Mouse (Mus musculus): ENCODE results near the gene Tppp3. TPM values are rescaled to one million over a fixed set of nuclear protein-coding genes. Genes with fewer than 3 reads are reported as not detected.

The Tppp3 gene
- polyA plus RNA-seq, 1 experiment: 19.3 TPM

DNA sequence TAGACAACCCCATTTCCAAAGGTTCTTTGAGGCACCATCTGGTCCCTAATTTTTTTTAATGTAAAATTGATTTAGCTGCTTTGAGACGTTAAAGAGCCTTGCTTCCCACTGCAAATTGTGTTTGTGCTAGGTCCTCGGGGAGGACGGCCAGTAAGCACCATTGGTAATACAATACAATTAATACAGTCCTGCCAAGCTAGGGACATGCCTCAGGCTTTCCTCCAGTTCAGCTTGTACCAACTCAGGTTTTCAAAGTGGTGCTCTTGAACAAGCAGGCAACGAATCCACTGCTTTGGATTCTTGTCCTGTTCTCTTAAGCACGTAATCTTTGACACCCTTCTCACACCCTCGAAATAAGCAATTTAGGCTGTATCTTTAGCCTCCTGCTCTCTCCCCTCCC, 38.3 kb downstream of the Tppp3 start:
- Histone ChIP-seq H3K27me3 (replicated peaks; ENCODE audit: control insufficient read depth, insufficient read depth, low read length) (no peaks in the 10 kb centered on the region), H3K27ac (ENCODE audit: insufficient read depth, low read depth, low read length) (no peak overlapping the region), H3K36me3 (ENCODE audit: control insufficient read depth, insufficient read depth, low read length) (no peaks in the 10 kb centered on the region), H3K4me3 (ENCODE audit: insufficient read depth, low read depth, low read length) (no peak overlapping the region), H3K4me1 (ENCODE audit: control insufficient read depth, insufficient read depth, low read length) (no peaks in the 10 kb centered on the region)
- WGBS: 49% methylated on average over 6 of the region's 6 CpGs
- DNase-seq: no peak
- no peak for TF ChIP-seq CTCF (conservative IDR thresholded peaks at IDR 0.05; ENCODE audit: insufficient read depth, insufficient read length, low read depth, low read length)
- no peak for TF ChIP-seq POLR2A (IDR thresholded peaks at IDR 0.05; ENCODE audit: low read depth, low read length)

DNA sequence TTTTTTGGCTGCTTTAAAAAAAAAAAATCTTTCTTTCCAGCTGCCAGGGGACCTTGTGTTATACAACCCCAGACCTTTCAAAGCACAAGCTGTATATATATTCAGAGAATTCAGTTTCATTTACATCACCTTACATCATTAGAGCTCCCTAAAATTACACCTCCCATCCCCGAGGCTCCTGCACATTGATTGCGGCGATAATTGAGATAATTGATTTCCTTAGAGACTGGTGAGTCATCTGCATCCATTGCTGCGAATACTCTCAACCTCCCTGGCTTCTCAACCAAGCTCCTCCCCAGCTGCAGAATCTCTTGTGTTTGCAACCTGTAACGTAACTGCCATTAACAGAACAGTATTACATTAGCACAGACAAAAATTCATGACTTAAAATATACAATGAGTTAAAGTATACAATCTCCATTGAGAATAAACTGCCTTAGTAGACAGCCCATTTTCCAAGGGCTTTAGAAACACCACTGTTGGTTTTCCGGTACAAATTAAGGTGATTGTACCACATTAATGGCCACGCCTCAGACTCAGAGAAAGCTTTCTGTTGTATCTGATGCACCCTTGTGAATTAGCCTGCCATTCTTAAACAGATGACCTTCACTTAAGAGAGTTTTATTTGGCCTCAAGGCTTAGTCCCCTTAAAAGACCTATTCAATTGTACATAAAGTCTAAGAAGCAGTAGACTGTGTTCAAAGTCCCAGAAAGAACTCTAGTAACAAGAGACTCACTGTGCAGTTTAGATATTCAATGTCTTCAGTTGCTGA, 39.4 kb downstream of the Tppp3 start:
- Histone ChIP-seq H3K4me1 (ENCODE audit: control insufficient read depth, insufficient read depth, low read length) (no peaks in the 10 kb centered on the region), H3K27me3 (replicated peaks; ENCODE audit: control insufficient read depth, insufficient read depth, low read length) (no peaks in the 10 kb centered on the region), H3K27ac (ENCODE audit: insufficient read depth, low read depth, low read length) (no peak overlapping the region), H3K36me3 (ENCODE audit: control insufficient read depth, insufficient read depth, low read length) (no peaks in the 10 kb centered on the region), H3K4me3 (ENCODE audit: insufficient read depth, low read depth, low read length) (no peak overlapping the region)
- no peak for TF ChIP-seq CTCF (conservative IDR thresholded peaks at IDR 0.05; ENCODE audit: insufficient read depth, insufficient read length, low read depth, low read length)
- TF ChIP-seq POLR2A (IDR thresholded peaks at IDR 0.05; ENCODE audit: low read depth, low read length): no peak
- no peak for DNase-seq
- 72% methylated on average over 7 of the region's 7 CpGs for WGBS

DNA sequence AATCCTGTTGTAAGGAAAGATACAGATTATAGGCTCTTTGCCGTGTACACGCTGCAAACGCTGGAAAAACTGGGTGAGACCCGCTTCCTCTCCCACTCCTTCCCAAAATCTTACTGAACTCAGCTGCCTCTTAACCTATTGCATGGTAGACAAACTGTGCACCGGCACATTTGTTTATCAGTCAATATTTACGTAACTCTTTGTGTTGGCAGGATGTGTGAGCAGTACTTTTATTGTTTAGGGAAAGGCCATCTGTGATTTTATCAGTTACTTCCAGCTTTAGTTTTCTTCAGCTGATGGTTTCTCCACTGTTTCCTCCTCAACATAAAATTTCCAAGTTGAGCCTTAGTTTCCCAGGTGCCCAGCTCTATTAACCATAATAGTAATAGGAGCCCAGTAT, 44.4 kb downstream of the Tppp3 start:
- DNase-seq: no peak
- Histone ChIP-seq H3K36me3 (ENCODE audit: control insufficient read depth, insufficient read depth, low read length) (no peaks in the 10 kb centered on the region), H3K27me3 (replicated peaks; ENCODE audit: control insufficient read depth, insufficient read depth, low read length) (no peaks in the 10 kb centered on the region; the same call in 1 of the 2 replicates), H3K4me1 (ENCODE audit: control insufficient read depth, insufficient read depth, low read length) (no peaks in the 10 kb centered on the region), H3K4me3 (ENCODE audit: insufficient read depth, low read depth, low read length) (no peak overlapping the region), H3K27ac (ENCODE audit: insufficient read depth, low read depth, low read length) (no peak overlapping the region)
- WGBS: 60% methylated on average over 6 of the region's 6 CpGs
- TF ChIP-seq POLR2A (IDR thresholded peaks at IDR 0.05; ENCODE audit: low read depth, low read length) (no peak), CTCF (conservative IDR thresholded peaks at IDR 0.05; ENCODE audit: insufficient read depth, insufficient read length, low read depth, low read length) (no peak)

DNA sequence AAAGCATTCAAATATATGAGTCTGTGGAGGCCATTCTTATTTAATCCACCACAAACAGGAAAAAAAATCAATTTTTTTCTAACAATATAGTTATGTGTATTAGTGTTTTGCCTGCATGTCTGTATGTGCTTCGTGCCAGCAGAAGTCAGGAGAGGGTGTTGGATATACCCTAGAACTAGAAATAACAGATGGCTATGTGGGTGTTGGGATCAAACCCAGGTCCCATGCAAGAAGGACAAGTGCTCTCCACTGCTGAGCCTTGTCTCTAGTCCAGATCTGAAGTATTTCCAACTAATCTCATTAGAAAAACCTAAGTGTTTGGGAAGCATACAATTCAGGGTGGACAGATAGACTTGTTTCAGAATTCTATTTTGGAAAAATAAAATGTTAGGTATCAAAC, 49.3 kb downstream of the Tppp3 start:
- no peak for TF ChIP-seq POLR2A (IDR thresholded peaks at IDR 0.05; ENCODE audit: low read depth, low read length)
- TF ChIP-seq CTCF (conservative IDR thresholded peaks at IDR 0.05; ENCODE audit: insufficient read depth, insufficient read length, low read depth, low read length): no peak
- Histone ChIP-seq H3K4me1 (ENCODE audit: control insufficient read depth, insufficient read depth, low read length) (no peaks in the 10 kb centered on the region), H3K27me3 (replicated peaks; ENCODE audit: control insufficient read depth, insufficient read depth, low read length) (no peaks in the 10 kb centered on the region; the same call in 1 of the 2 replicates), H3K27ac (ENCODE audit: insufficient read depth, low read depth, low read length) (no peak overlapping the region), H3K36me3 (ENCODE audit: control insufficient read depth, insufficient read depth, low read length) (no peaks in the 10 kb centered on the region), H3K4me3 (ENCODE audit: insufficient read depth, low read depth, low read length) (no peak overlapping the region)
- no peak for DNase-seq
- WGBS: 66% methylated on average over 1 of the region's 1 CpGs

DNA sequence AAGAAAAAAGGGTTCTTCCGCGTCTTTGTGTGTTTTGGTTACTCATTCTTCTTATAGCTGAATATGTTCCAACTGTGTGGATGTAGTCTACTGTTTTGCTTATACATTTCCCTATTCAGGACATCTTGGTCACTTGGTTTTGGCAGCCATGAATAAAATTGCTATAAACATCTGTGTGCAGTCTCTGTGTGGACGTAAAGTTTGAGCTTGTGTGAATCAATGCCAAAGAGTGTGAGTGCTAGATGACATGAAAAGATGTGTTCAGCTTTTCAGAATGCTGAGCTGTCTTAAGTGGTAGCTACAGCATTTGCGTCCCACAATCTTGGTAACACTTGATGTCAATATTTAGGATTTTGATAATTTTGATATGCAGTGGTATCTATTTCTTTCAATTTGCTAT, 51.5 kb downstream of the Tppp3 start:
- Histone ChIP-seq H3K27ac (ENCODE audit: insufficient read depth, low read depth, low read length) (no peak overlapping the region), H3K36me3 (ENCODE audit: control insufficient read depth, insufficient read depth, low read length) (no peaks in the 10 kb centered on the region), H3K4me3 (ENCODE audit: insufficient read depth, low read depth, low read length) (no peak overlapping the region), H3K27me3 (replicated peaks; ENCODE audit: control insufficient read depth, insufficient read depth, low read length) (no peaks in the 10 kb centered on the region), H3K4me1 (ENCODE audit: control insufficient read depth, insufficient read depth, low read length) (no peaks in the 10 kb centered on the region)
- TF ChIP-seq POLR2A (IDR thresholded peaks at IDR 0.05; ENCODE audit: low read depth, low read length) (no peak), CTCF (conservative IDR thresholded peaks at IDR 0.05; ENCODE audit: insufficient read depth, insufficient read length, low read depth, low read length) (no peak)
- 95% methylated on average over 4 of the region's 4 CpGs for WGBS
- no peak for DNase-seq

DNA sequence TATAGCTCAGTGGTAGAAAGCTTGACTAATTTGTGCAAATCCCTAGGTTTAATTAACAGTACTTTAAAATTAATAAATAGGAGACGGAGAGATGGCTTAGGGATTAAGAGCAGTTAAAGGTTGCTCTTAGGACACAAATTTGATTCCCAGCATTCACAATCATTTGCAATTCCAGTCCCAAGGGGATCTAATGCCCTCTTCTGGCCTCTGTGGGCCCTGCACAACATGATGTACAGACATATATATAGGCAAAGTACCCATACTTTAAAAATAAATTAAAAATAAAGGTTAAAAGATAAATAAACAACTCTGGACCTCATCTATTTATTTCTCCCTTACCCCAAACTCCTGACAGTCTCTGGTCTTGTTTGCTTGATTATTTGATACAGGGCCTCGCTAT, 52.3 kb downstream of the Tppp3 start:
- Histone ChIP-seq H3K27ac (ENCODE audit: insufficient read depth, low read depth, low read length) (no peak overlapping the region), H3K4me3 (ENCODE audit: insufficient read depth, low read depth, low read length) (no peak overlapping the region), H3K4me1 (ENCODE audit: control insufficient read depth, insufficient read depth, low read length) (no peaks in the 10 kb centered on the region), H3K27me3 (replicated peaks; ENCODE audit: control insufficient read depth, insufficient read depth, low read length) (no peaks in the 10 kb centered on the region), H3K36me3 (ENCODE audit: control insufficient read depth, insufficient read depth, low read length) (no peaks in the 10 kb centered on the region)
- WGBS: 90% methylated on average over 2 of the region's 2 CpGs
- TF ChIP-seq POLR2A (IDR thresholded peaks at IDR 0.05; ENCODE audit: low read depth, low read length): no peak
- no peak for TF ChIP-seq CTCF (conservative IDR thresholded peaks at IDR 0.05; ENCODE audit: insufficient read depth, insufficient read length, low read depth, low read length)
- DNase-seq: no peak

Other genes starting within 250 kb of the Tppp3 start
- 22.1 and 23.2 TPM in 2 replicates for gene D230025D16Rik, start 246.4 kb downstream of the Tppp3 start, polyA plus RNA-seq (2012; rRNA removed)
- 4.8 and 5.3 TPM in 2 replicates for gene B3gnt9, start 216.4 kb downstream of the Tppp3 start, polyA plus RNA-seq (2012; rRNA removed)
- 13.1 and 13.5 TPM in 2 replicates for gene Tradd, start 206.9 kb downstream of the Tppp3 start, polyA plus RNA-seq (2012; rRNA removed)
- gene Fbxl8, start 206.9 kb downstream of the Tppp3 start, polyA plus RNA-seq (2012; rRNA removed): 6.9 and 8.3 TPM in 2 replicates
- 2.1 and 2.7 TPM in 2 replicates for gene Hsf4, start 201.7 kb downstream of the Tppp3 start, polyA plus RNA-seq (2012; rRNA removed)
- gene Nol3, start 195.4 kb downstream of the Tppp3 start, polyA plus RNA-seq (2012; rRNA removed): 4.8 and 5.6 TPM in 2 replicates
- gene 4931428F04Rik, start 181.7 kb downstream of the Tppp3 start, polyA plus RNA-seq (2012; rRNA removed): 2.1 and 2.5 TPM in 2 replicates
- gene Exoc3l, start 175.4 kb downstream of the Tppp3 start, polyA plus RNA-seq (2012; rRNA removed): 11.7 and 15.3 TPM in 2 replicates
- 88.1 and 93.5 TPM in 2 replicates for gene E2f4, start 173.9 kb downstream of the Tppp3 start, polyA plus RNA-seq (2012; rRNA removed)
- 49.6 and 60.3 TPM in 2 replicates for gene Elmo3, start 165.9 kb downstream of the Tppp3 start, polyA plus RNA-seq (2012; rRNA removed)
- 11.0 and 14.1 TPM in 2 replicates for gene Lrrc29, start 145.2 kb downstream of the Tppp3 start, polyA plus RNA-seq (2012; rRNA removed)
- gene Tmem208, start 145.2 kb downstream of the Tppp3 start, polyA plus RNA-seq (2012; rRNA removed): 113 and 116 TPM in 2 replicates
- 18.2 and 20.0 TPM in 2 replicates for gene Fhod1, start 123.6 kb downstream of the Tppp3 start, polyA plus RNA-seq (2012; rRNA removed)
- 1.9 and 2.5 TPM in 2 replicates for gene Slc9a5, start 122.7 kb downstream of the Tppp3 start, polyA plus RNA-seq (2012; rRNA removed)
- gene Plekhg4, start 98.3 kb downstream of the Tppp3 start, polyA plus RNA-seq (2012; rRNA removed): 0.14 and 0.18 TPM in 2 replicates
- 0.08 and 0.17 TPM in 2 replicates for gene Kctd19, start 58.0 kb downstream of the Tppp3 start, polyA plus RNA-seq (2012; rRNA removed)
- gene Lrrc36, start 58.0 kb downstream of the Tppp3 start, polyA plus RNA-seq (2012; rRNA removed): 0.33 and 0.45 TPM in 2 replicates
- 47.6 and 57.7 TPM in 2 replicates for gene Zdhhc1, start 25.4 kb upstream of the Tppp3 start, polyA plus RNA-seq (2012; rRNA removed)
- 310 and 336 TPM in 2 replicates for gene Hsd11b2, start 47.2 kb upstream of the Tppp3 start, polyA plus RNA-seq (2012; rRNA removed)
- gene Atp6v0d1, start 94.5 kb upstream of the Tppp3 start, polyA plus RNA-seq (2012; rRNA removed): 161 and 182 TPM in 2 replicates
- 50.6 and 54.8 TPM in 2 replicates for gene Ripor1, start 133.7 kb upstream of the Tppp3 start, polyA plus RNA-seq (2012; rRNA removed)
- gene Ctcf, start 165.0 kb upstream of the Tppp3 start, polyA plus RNA-seq (2012; rRNA removed): 13.3 and 16.7 TPM in 2 replicates
- gene Agrp, start 165.9 kb upstream of the Tppp3 start, polyA plus RNA-seq (2012; rRNA removed): 0.13 and 0.31 TPM in 2 replicates
- gene Carmil2, start 214.7 kb upstream of the Tppp3 start, polyA plus RNA-seq (2012; rRNA removed): 0.88 and 2.7 TPM in 2 replicates
- 39.9 and 44.4 TPM in 2 replicates for gene Acd, start 229.6 kb upstream of the Tppp3 start, polyA plus RNA-seq (2012; rRNA removed)
- gene Pard6a, start 229.6 kb upstream of the Tppp3 start, polyA plus RNA-seq (2012; rRNA removed): 18.7 and 20.8 TPM in 2 replicates
- 0.10 and 0.19 TPM in 2 replicates for gene 4933405L10Rik, start 236.1 kb upstream of the Tppp3 start, polyA plus RNA-seq (2012; rRNA removed)
- gene Enkd1, start 236.7 kb upstream of the Tppp3 start, polyA plus RNA-seq (2012; rRNA removed): 6.8 and 7.6 TPM in 2 replicates

All from kidney, adult 2 months (tissue).